Mouse (Mus musculus) MEL (cell line): ENCODE results near the gene Eif3a.

Experiments used
- CTCF ChIP-seq, 3 experiments: IDR thresholded peaks in 2 of 3; conservative IDR thresholded peaks in 1 of 3; 2 replicates each; pipeline ENCODE4 v1.5.1; 2011 to 2012; ENCODE audit warnings: low read length in 3 of 3, low read depth in 2 of 3, mild to moderate bottlenecking in 2 of 3, improper control_type of control experiment in 1 of 3, inconsistent platforms in 1 of 3, mixed read lengths in 1 of 3, moderate library complexity in 1 of 3; ENCODE audit not compliant: control insufficient read depth in 1 of 3, insufficient read depth in 1 of 3, poor library complexity in 1 of 3, severe bottlenecking in 1 of 3
- JUND ChIP-seq: IDR thresholded peaks from 2 replicates; pipeline ENCODE4 v1.6.1; 2011; ENCODE audit warnings: low read depth, mild to moderate bottlenecking, improper control_type of control experiment, low read length
- POLR2A ChIP-seq, 2 experiments: IDR thresholded peaks; 2 replicates each; pipeline ENCODE4 v1.6.1; 2011 to 2012; ENCODE audit warnings: low read length in 2 of 2, mild to moderate bottlenecking in 2 of 2, control low read depth in 1 of 2, improper control_type of control experiment in 1 of 2, low read depth in 1 of 2, moderate library complexity in 1 of 2; ENCODE audit not compliant: control insufficient read depth in 1 of 2, insufficient read depth in 1 of 2, poor library complexity in 1 of 2
- RAD21 ChIP-seq: IDR thresholded peaks from 2 replicates; pipeline ENCODE4 v1.6.1; 2011; ENCODE audit warnings: mild to moderate bottlenecking, low read depth, low read length, improper control_type of control experiment
- SMC3 ChIP-seq: IDR thresholded peaks from 2 replicates; pipeline ENCODE4 v1.6.1; 2011; ENCODE audit warnings: low read depth, low read length, improper control_type of control experiment

GRCm38 (mm10) chr19:60716381-60716780 is 74.1 kb downstream of the Eif3a start:
- no peak for TF ChIP-seq RAD21
- TF ChIP-seq CTCF (IDR thresholded peaks at IDR 0.05 in 2 of 3, conservative IDR thresholded peaks at IDR 0.05 in 1 of 3; ENCODE audit: control insufficient read depth in 1 of 3, insufficient read depth in 1 of 3, low read depth in 2 of 3, low read length in 3 of 3, poor library complexity in 1 of 3, severe bottlenecking in 1 of 3): no peak
- no peak for TF ChIP-seq JUND
- TF ChIP-seq POLR2A (IDR thresholded peaks at IDR 0.05; ENCODE audit: control insufficient read depth in 1 of 2, insufficient read depth in 1 of 2, low read depth in 1 of 2, low read length in 2 of 2, poor library complexity in 1 of 2): no peak
- no peak for TF ChIP-seq SMC3
